ENCODE assay signal across 11 mouse cellular contexts in genomic region chr14:76527030-76527719, GRCm38 (mm10). TPM values are rescaled to one million over a fixed set of nuclear protein-coding genes. Genes with fewer than 3 reads are reported as not detected.
A peak's percentile ranks its signal among the peaks of the same experiment; 100 is the strongest.
DNase-seq lines count a peak whose midpoint lies in the region; ATAC-seq and TF ChIP-seq lines count a peak whose summit lies in the region.
"Had no signal": no experiment of that assay in that cellular context is flagged by ENCODE, and none has a peak within 500 bp of the region (broad histone marks: within the 10 kb centered on the region; RNA-seq: fewer than 3 reads in every experiment).

No protein-coding gene starts in this region.

- WGBS in hindbrain, embryonic 10.5 days = 89% methylated on average over 20 of the region's 20 CpGs
- WGBS in hindbrain, postnatal 0 days = 88% methylated on average over 20 of the region's 20 CpGs
- WGBS in midbrain, embryonic 16.5 days = 91% methylated on average over 20 of the region's 20 CpGs
- WGBS in midbrain, embryonic 14.5 days = 93% methylated on average over 20 of the region's 20 CpGs
- WGBS in heart, embryonic 10.5 days = 80% methylated on average over 20 of the region's 20 CpGs
- 82% methylated on average over 20 of the region's 20 CpGs for WGBS in limb, embryonic 13.5 days

- no peak for DNase-seq in hindbrain, embryonic 10.5 days (ENCODE audit: low spot score)
- DNase-seq in hindbrain, postnatal 0 days (ENCODE audit: low spot score) = no peak
- no peak for DNase-seq in midbrain, embryonic 14.5 days
- no peak for DNase-seq in heart, embryonic 10.5 days (ENCODE audit: low spot score)
- no peak for DNase-seq in Muller cell, postnatal 12 days (ENCODE audit: inconsistent ontology term)
- no peak for DNase-seq in thymus, postnatal 10 days (ENCODE audit: low spot score in 2 of 2)

- ATAC-seq in hindbrain, postnatal 0 days = no peak
- 0 out of 2 replicates have a peak, but pooled peaks have one; percentile 36 for ATAC-seq in midbrain, embryonic 16.5 days
- ATAC-seq in midbrain, embryonic 14.5 days (ENCODE audit: low FRiP score, low TSS enrichment) = no peak
- ATAC-seq in limb, embryonic 13.5 days (ENCODE audit: low FRiP score, low read depth) = 0 out of 2 replicates have a peak, but pooled peaks have one; percentile 35
- ATAC-seq: forebrain, embryonic 16.5 days had no signal

- no peak overlapping the region for H3K9ac ChIP-seq in hindbrain, postnatal 0 days (replicated peaks; ENCODE audit: low read length)
- no peak overlapping the region for H3K9ac ChIP-seq in midbrain, embryonic 16.5 days (ENCODE audit: low read depth, low read length)
- no peak overlapping the region for H3K9ac ChIP-seq in midbrain, embryonic 14.5 days (replicated peaks; ENCODE audit: low read length)
- peak overlapping the region; percentile 26; the same call in 1 of the 2 replicates for H3K9ac ChIP-seq in limb, embryonic 13.5 days
- H3K9ac ChIP-seq: hindbrain, embryonic 13.5 days had no signal

- H3K36me3 ChIP-seq in hindbrain, embryonic 10.5 days = no peaks in the 10 kb centered on the region
- H3K36me3 ChIP-seq in hindbrain, postnatal 0 days (ENCODE audit: insufficient read depth, low read length) = no peaks in the 10 kb centered on the region
- no peaks in the 10 kb centered on the region for H3K36me3 ChIP-seq in midbrain, embryonic 16.5 days (ENCODE audit: control insufficient read depth, insufficient read depth, low read length)
- H3K36me3 ChIP-seq in midbrain, embryonic 14.5 days (ENCODE audit: control insufficient read depth, insufficient read depth, low read length) = no peaks in the 10 kb centered on the region
- no peaks in the 10 kb centered on the region for H3K36me3 ChIP-seq in heart, embryonic 10.5 days
- no peaks in the 10 kb centered on the region for H3K36me3 ChIP-seq in limb, embryonic 13.5 days
- H3K36me3 ChIP-seq: hindbrain, embryonic 13.5 days had no signal

- H3K9me3 ChIP-seq in hindbrain, embryonic 10.5 days = no peaks in the 10 kb centered on the region
- no peaks in the 10 kb centered on the region for H3K9me3 ChIP-seq in hindbrain, postnatal 0 days (ENCODE audit: low read length)
- H3K9me3 ChIP-seq in midbrain, embryonic 16.5 days (replicated peaks; ENCODE audit: control insufficient read depth, low read length, poor library complexity, severe bottlenecking) = no peaks in the 10 kb centered on the region
- H3K9me3 ChIP-seq in midbrain, embryonic 14.5 days (ENCODE audit: control insufficient read depth, low read length) = no peaks in the 10 kb centered on the region
- no peaks in the 10 kb centered on the region for H3K9me3 ChIP-seq in heart, embryonic 10.5 days
- H3K9me3 ChIP-seq in limb, embryonic 13.5 days = no peaks in the 10 kb centered on the region
- H3K9me3 ChIP-seq: hindbrain, embryonic 13.5 days had no signal

- no peak overlapping the region for H3K4me2 ChIP-seq in hindbrain, postnatal 0 days (ENCODE audit: low read depth, low read length)
- no peak overlapping the region for H3K4me2 ChIP-seq in midbrain, embryonic 16.5 days (ENCODE audit: low read length)
- H3K4me2 ChIP-seq in midbrain, embryonic 14.5 days (ENCODE audit: low read length) = no peak overlapping the region
- no peak overlapping the region for H3K4me2 ChIP-seq in limb, embryonic 13.5 days (replicated peaks)
- H3K4me2 ChIP-seq: hindbrain, embryonic 13.5 days had no signal

- no peak overlapping the region for H3K4me3 ChIP-seq in hindbrain, embryonic 10.5 days
- no peak overlapping the region for H3K4me3 ChIP-seq in hindbrain, postnatal 0 days (ENCODE audit: low read length)
- no peak overlapping the region for H3K4me3 ChIP-seq in midbrain, embryonic 16.5 days (ENCODE audit: low read depth, low read length)
- no peak overlapping the region for H3K4me3 ChIP-seq in midbrain, embryonic 14.5 days (replicated peaks; ENCODE audit: low read depth, low read length)
- H3K4me3 ChIP-seq in heart, embryonic 10.5 days = no peak overlapping the region
- no peak overlapping the region for H3K4me3 ChIP-seq in limb, embryonic 13.5 days
- H3K4me3 ChIP-seq: hindbrain, embryonic 13.5 days had no signal

- peaks cover 30% of the 10 kb centered on the region for H3K4me1 ChIP-seq in hindbrain, embryonic 10.5 days (replicated peaks)
- no peaks in the 10 kb centered on the region for H3K4me1 ChIP-seq in hindbrain, postnatal 0 days (ENCODE audit: insufficient read depth, low read length)
- H3K4me1 ChIP-seq in midbrain, embryonic 16.5 days (ENCODE audit: control insufficient read depth, insufficient read depth, low read length) = no peaks in the 10 kb centered on the region
- H3K4me1 ChIP-seq in midbrain, embryonic 14.5 days (ENCODE audit: control insufficient read depth, insufficient read depth, low read length) = 0 out of 2 replicates have a peak, but pooled peaks cover 3% of the 10 kb centered on the region
- H3K4me1 ChIP-seq in heart, embryonic 10.5 days = peaks cover 49% of the 10 kb centered on the region
- H3K4me1 ChIP-seq in limb, embryonic 13.5 days = peaks cover 45% of the 10 kb centered on the region

- no peaks in the 10 kb centered on the region for H3K27me3 ChIP-seq in hindbrain, embryonic 10.5 days (ENCODE audit: insufficient read depth, poor library complexity, severe bottlenecking)
- H3K27me3 ChIP-seq in hindbrain, postnatal 0 days (ENCODE audit: insufficient read depth, low read length) = no peaks in the 10 kb centered on the region
- no peaks in the 10 kb centered on the region for H3K27me3 ChIP-seq in midbrain, embryonic 16.5 days (ENCODE audit: control insufficient read depth, insufficient read depth, low read depth, low read length)
- no peaks in the 10 kb centered on the region for H3K27me3 ChIP-seq in midbrain, embryonic 14.5 days (ENCODE audit: control insufficient read depth, insufficient read depth, low read length)
- no peaks in the 10 kb centered on the region for H3K27me3 ChIP-seq in heart, embryonic 10.5 days (ENCODE audit: insufficient read depth, poor library complexity, severe bottlenecking)
- no peaks in the 10 kb centered on the region for H3K27me3 ChIP-seq in limb, embryonic 13.5 days
- H3K27me3 ChIP-seq: hindbrain, embryonic 13.5 days had no signal

- TF ChIP-seq CTCF in hindbrain, postnatal 0 days (IDR thresholded peaks at IDR 0.05; ENCODE audit: low read depth) = no peak

- H3K27ac ChIP-seq in hindbrain, embryonic 10.5 days = peak overlapping the region; percentile 79
- H3K27ac ChIP-seq in hindbrain, postnatal 0 days = no peak overlapping the region
- no peak overlapping the region for H3K27ac ChIP-seq in midbrain, embryonic 16.5 days (ENCODE audit: low read length)
- H3K27ac ChIP-seq in midbrain, embryonic 14.5 days (replicated peaks; ENCODE audit: low read depth, low read length) = no peak overlapping the region
- H3K27ac ChIP-seq in heart, embryonic 10.5 days = peak overlapping the region; percentile 85
- peak overlapping the region; percentile 39; the same call in 1 of the 2 replicates for H3K27ac ChIP-seq in limb, embryonic 13.5 days

RNA-seq across cellular contexts. Expression of gene Serp2, which starts 29.5 kb away (rescaled TPM):
- polyA plus RNA-seq in hindbrain, embryonic 10.5 days (2016; fragmentation: Nextera tagmentation; extraction: Ambion mirVana) = 26.3 and 43.3 TPM in 2 replicates
- 125 and 187 TPM in 2 replicates for total RNA-seq in hindbrain, postnatal 0 days (2014; rRNA removed)
- 243 and 245 TPM in 2 replicates for polyA plus RNA-seq in hindbrain, postnatal 0 days (2015; fragmentation: Nextera tagmentation; extraction: Ambion mirVana)
- 207 and 239 TPM in 2 replicates for polyA plus RNA-seq in midbrain, embryonic 16.5 days (2015; fragmentation: Nextera tagmentation; extraction: Ambion mirVana)
- 153 and 230 TPM in 2 replicates for polyA plus RNA-seq in midbrain, embryonic 14.5 days (2014; fragmentation: Nextera tagmentation; extraction: Ambion mirVana)
- polyA plus RNA-seq in heart, embryonic 10.5 days (2016; fragmentation: Nextera tagmentation; extraction: Ambion mirVana) = 25.3 and 27.0 TPM in 2 replicates
- 15.0 and 18.7 TPM in 2 replicates for polyA plus RNA-seq in limb, embryonic 13.5 days (2015; fragmentation: Nextera tagmentation; extraction: Ambion mirVana)
- total RNA-seq: monocyte, adult 5-6 weeks had no signal

Comparison
In these comparisons a context has a peak if more than half of its experiments do, and no peak if none do; other contexts are left out.
1. H3K27ac ChIP-seq: peak in hindbrain, embryonic 10.5 days (single experiment), heart, embryonic 10.5 days (single experiment) and limb, embryonic 13.5 days (single experiment); none in hindbrain, postnatal 0 days (single experiment), midbrain, embryonic 16.5 days (single experiment) and midbrain, embryonic 14.5 days (single experiment).
2. ATAC-seq: peak in midbrain, embryonic 16.5 days (single experiment) and limb, embryonic 13.5 days (single experiment); none in hindbrain, postnatal 0 days (single experiment) and midbrain, embryonic 14.5 days (single experiment).